Mouse (Mus musculus): ENCODE results near the gene Pex10.

Gene Pex10

GRCm38 (mm10) chr4:155066834-155067522, at the start of gene Pex10:
TSS of gene Pex10 (plus strand) at chr4:155067016.
- DNase-seq (ENCODE audit: low read depth, low spot score) = peak; percentile 87

- DNase-seq (ENCODE audit: low read depth, low spot score) = no peak
Observed at GRCm38 (mm10) chr4:155017253-155017878, 49.5 kb upstream of the Pex10 start.

GRCm38 (mm10) chr4:155018066-155018465, 48.8 kb upstream of the Pex10 start:
- no peak for DNase-seq (ENCODE audit: low read depth, low spot score)

- DNase-seq (ENCODE audit: low read depth, low spot score) = no peak
Observed at GRCm38 (mm10) chr4:155018601-155019335, 48.0 kb upstream of the Pex10 start.

GRCm38 (mm10) chr4:155019336-155019847, 47.4 kb upstream of the Pex10 start:
- DNase-seq (ENCODE audit: low read depth, low spot score) = no peak

GRCm38 (mm10) chr4:155020141-155020540, 46.7 kb upstream of the Pex10 start:
- no peak for DNase-seq (ENCODE audit: low read depth, low spot score)

GRCm38 (mm10) chr4:155020813-155021212, 46.0 kb upstream of the Pex10 start:
- DNase-seq (ENCODE audit: low read depth, low spot score) = no peak

- no peak for DNase-seq (ENCODE audit: low read depth, low spot score)
Observed at GRCm38 (mm10) chr4:155022228-155022855, 44.5 kb upstream of the Pex10 start.

- DNase-seq (ENCODE audit: low read depth, low spot score) = no peak
Observed at GRCm38 (mm10) chr4:155024170-155025010, 42.4 kb upstream of the Pex10 start.

- DNase-seq (ENCODE audit: low read depth, low spot score) = no peak
Observed at GRCm38 (mm10) chr4:155033115-155033514, 33.7 kb upstream of the Pex10 start.

- DNase-seq (ENCODE audit: low read depth, low spot score) = no peak
Observed at GRCm38 (mm10) chr4:155034202-155034601, 32.6 kb upstream of the Pex10 start.

GRCm38 (mm10) chr4:155034787-155035186, 32.0 kb upstream of the Pex10 start:
- DNase-seq (ENCODE audit: low read depth, low spot score) = no peak

GRCm38 (mm10) chr4:155040197-155040596, 26.6 kb upstream of the Pex10 start:
- DNase-seq (ENCODE audit: low read depth, low spot score) = no peak

- DNase-seq (ENCODE audit: low read depth, low spot score) = no peak
Observed at GRCm38 (mm10) chr4:155040696-155041095, 26.1 kb upstream of the Pex10 start.

- DNase-seq (ENCODE audit: low read depth, low spot score) = no peak
Observed at GRCm38 (mm10) chr4:155042606-155043288, 24.1 kb upstream of the Pex10 start.

GRCm38 (mm10) chr4:155043289-155043625, 23.6 kb upstream of the Pex10 start:
- DNase-seq (ENCODE audit: low read depth, low spot score) = no peak

GRCm38 (mm10) chr4:155046636-155047035, 20.2 kb upstream of the Pex10 start:
- no peak for DNase-seq (ENCODE audit: low read depth, low spot score)

GRCm38 (mm10) chr4:155050116-155050515, 16.7 kb upstream of the Pex10 start:
- no peak for DNase-seq (ENCODE audit: low read depth, low spot score)

- no peak for DNase-seq (ENCODE audit: low read depth, low spot score)
Observed at GRCm38 (mm10) chr4:155056724-155057123, 10.1 kb upstream of the Pex10 start, which contains the start of gene Plch2. TSS of gene Plch2 (minus strand) at chr4:155056784.

GRCm38 (mm10) chr4:155058325-155058724, 8.5 kb upstream of the Pex10 start:
- DNase-seq (ENCODE audit: low read depth, low spot score) = no peak

Data from brain, embryonic 18.5 days (tissue).